Mouse (Mus musculus): Measurements from ENCODE around the gene Ccdc158.

The Ccdc158 gene

GRCm38 (mm10) chr5:92711666-92712290 lies 36.7 kb upstream of the Ccdc158 start:
- H3K9me3 ChIP-seq (ENCODE audit: low read length) = no peaks in the 10 kb centered on the region
- no peak for TF ChIP-seq CTCF (conservative IDR thresholded peaks at IDR 0.05; ENCODE audit: low read length)
- TF ChIP-seq POU5F1 (IDR thresholded peaks at IDR 0.05; ENCODE audit: borderline replicate concordance, low read length) = no peak
- no peak for TF ChIP-seq NANOG (IDR thresholded peaks at IDR 0.05; ENCODE audit: borderline replicate concordance, low read length)
- H3K4me1 ChIP-seq (replicated peaks; ENCODE audit: low read depth, low read length) = peaks cover 12% of the 10 kb centered on the region
- H3K4me3 ChIP-seq (replicated peaks; ENCODE audit: low read length) = no peak overlapping the region
- H3K36me3 ChIP-seq (ENCODE audit: insufficient read depth, low read length) = no peaks in the 10 kb centered on the region
- H3K27me3 ChIP-seq (ENCODE audit: insufficient read depth, low read length) = peaks cover 12% of the 10 kb centered on the region

DNA sequence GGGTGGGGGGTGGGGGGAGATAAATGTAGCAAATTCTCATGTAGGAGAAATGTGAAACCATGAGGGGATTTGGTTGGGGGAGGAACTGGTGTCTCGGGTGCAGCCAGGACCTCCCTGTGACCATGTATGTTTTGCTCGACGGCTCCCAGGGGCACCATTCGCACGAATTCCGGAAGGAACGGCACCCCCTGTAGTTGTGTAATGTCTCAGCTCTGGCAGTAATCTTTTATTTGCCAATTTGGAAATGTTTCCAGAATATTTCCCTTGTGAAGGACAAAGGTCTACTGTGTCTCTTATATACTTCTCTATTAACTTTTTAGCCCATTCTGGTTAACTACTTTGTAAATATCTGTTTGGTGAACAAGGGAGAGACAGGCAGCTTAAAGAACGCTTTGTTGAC lies 35.7 kb upstream of the Ccdc158 start:
- Histone ChIP-seq H3K27me3 (ENCODE audit: insufficient read depth, low read length) (peaks cover 5% of the 10 kb centered on the region; the same call in 1 of the 2 replicates), H3K4me3 (replicated peaks; ENCODE audit: low read length) (no peak overlapping the region), H3K4me1 (replicated peaks; ENCODE audit: low read depth, low read length) (peaks cover 12% of the 10 kb centered on the region), H3K36me3 (ENCODE audit: insufficient read depth, low read length) (no peaks in the 10 kb centered on the region), H3K9me3 (ENCODE audit: low read length) (no peaks in the 10 kb centered on the region)
- TF ChIP-seq NANOG (IDR thresholded peaks at IDR 0.05; ENCODE audit: borderline replicate concordance, low read length) (no peak), CTCF (conservative IDR thresholded peaks at IDR 0.05; ENCODE audit: low read length) (no peak), POU5F1 (IDR thresholded peaks at IDR 0.05; ENCODE audit: borderline replicate concordance, low read length) (no peak)

GRCm38 (mm10) chr5:92707921-92708491 lies 32.9 kb upstream of the Ccdc158 start:
- peaks cover 3% of the 10 kb centered on the region; the same call in 1 of the 2 replicates for H3K27me3 ChIP-seq (ENCODE audit: insufficient read depth, low read length)
- no peaks in the 10 kb centered on the region for H3K9me3 ChIP-seq (ENCODE audit: low read length)
- H3K4me1 ChIP-seq (replicated peaks; ENCODE audit: low read depth, low read length) = peaks cover 10% of the 10 kb centered on the region
- no peak for TF ChIP-seq POU5F1 (IDR thresholded peaks at IDR 0.05; ENCODE audit: borderline replicate concordance, low read length)
- TF ChIP-seq NANOG (IDR thresholded peaks at IDR 0.05; ENCODE audit: borderline replicate concordance, low read length) = no peak
- no peaks in the 10 kb centered on the region for H3K36me3 ChIP-seq (ENCODE audit: insufficient read depth, low read length)
- H3K4me3 ChIP-seq (replicated peaks; ENCODE audit: low read length) = no peak overlapping the region

- H3K9me3 ChIP-seq (ENCODE audit: low read length) = no peaks in the 10 kb centered on the region
- H3K4me1 ChIP-seq (replicated peaks; ENCODE audit: low read depth, low read length) = peaks cover 24% of the 10 kb centered on the region
- TF ChIP-seq CTCF (conservative IDR thresholded peaks at IDR 0.05; ENCODE audit: low read length) (no peak), POU5F1 (IDR thresholded peaks at IDR 0.05; ENCODE audit: borderline replicate concordance, low read length) (no peak), NANOG (IDR thresholded peaks at IDR 0.05; ENCODE audit: borderline replicate concordance, low read length) (no peak)
- H3K36me3 ChIP-seq (ENCODE audit: insufficient read depth, low read length) = no peaks in the 10 kb centered on the region
- H3K27me3 ChIP-seq (ENCODE audit: insufficient read depth, low read length) = peaks cover 8% of the 10 kb centered on the region
- H3K4me3 ChIP-seq (replicated peaks; ENCODE audit: low read length) = no peak overlapping the region
Measured at GRCm38 (mm10) chr5:92703671-92704070, 28.6 kb upstream of the Ccdc158 start.

GRCm38 (mm10) chr5:92701750-92702149 lies 26.7 kb upstream of the Ccdc158 start:
- Histone ChIP-seq H3K4me1 (replicated peaks; ENCODE audit: low read depth, low read length) (peaks cover 37% of the 10 kb centered on the region), H3K9me3 (ENCODE audit: low read length) (no peaks in the 10 kb centered on the region), H3K36me3 (ENCODE audit: insufficient read depth, low read length) (no peaks in the 10 kb centered on the region), H3K4me3 (replicated peaks; ENCODE audit: low read length) (no peak overlapping the region), H3K27me3 (ENCODE audit: insufficient read depth, low read length) (peaks cover 8% of the 10 kb centered on the region)
- TF ChIP-seq CTCF (conservative IDR thresholded peaks at IDR 0.05; ENCODE audit: low read length) = no peak
- no peak for TF ChIP-seq NANOG (IDR thresholded peaks at IDR 0.05; ENCODE audit: borderline replicate concordance, low read length)

DNA sequence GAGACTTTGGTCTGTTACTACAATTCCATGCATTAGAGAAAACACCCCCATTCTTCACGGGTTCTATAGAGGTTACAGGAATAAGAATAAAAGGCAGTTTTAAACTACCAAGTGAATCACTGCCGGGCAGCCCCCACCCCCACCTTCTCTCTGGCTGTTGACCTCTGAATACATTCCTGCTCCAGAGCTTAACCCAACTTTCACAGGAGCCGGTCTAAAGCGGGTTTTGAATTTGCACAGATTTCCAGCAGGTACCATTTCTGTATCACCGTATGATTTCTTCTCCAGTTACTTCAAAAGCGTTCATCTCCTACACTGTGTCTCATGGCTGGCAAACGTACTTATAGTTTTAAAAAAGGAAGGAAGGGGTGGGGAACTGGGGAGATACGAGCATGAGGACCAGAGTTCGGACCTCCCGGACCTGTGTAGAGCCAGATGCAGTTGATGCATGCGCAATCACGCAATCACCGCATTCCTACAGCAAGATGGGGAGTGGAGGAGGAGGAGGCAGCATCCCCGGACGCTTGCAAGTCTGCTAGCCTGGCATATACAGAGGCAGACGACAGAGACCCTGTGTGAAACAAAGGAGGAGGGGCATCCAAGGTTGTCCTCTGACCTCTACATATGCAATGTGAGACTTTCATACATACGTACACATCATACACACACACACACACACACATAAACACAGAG lies 23.9 kb upstream of the Ccdc158 start:
- H3K36me3 ChIP-seq (ENCODE audit: insufficient read depth, low read length) = no peaks in the 10 kb centered on the region
- no peaks in the 10 kb centered on the region for H3K9me3 ChIP-seq (ENCODE audit: low read length)
- TF ChIP-seq POU5F1 (IDR thresholded peaks at IDR 0.05; ENCODE audit: borderline replicate concordance, low read length) (no peak), NANOG (IDR thresholded peaks at IDR 0.05; ENCODE audit: borderline replicate concordance, low read length) (no peak), CTCF (conservative IDR thresholded peaks at IDR 0.05; ENCODE audit: low read length) (no peak)
- peaks cover 37% of the 10 kb centered on the region for H3K4me1 ChIP-seq (replicated peaks; ENCODE audit: low read depth, low read length)
- peaks cover 5% of the 10 kb centered on the region; the same call in 1 of the 2 replicates for H3K27me3 ChIP-seq (ENCODE audit: insufficient read depth, low read length)
- H3K4me3 ChIP-seq (replicated peaks; ENCODE audit: low read length) = peak overlapping the region; percentile 55

DNA sequence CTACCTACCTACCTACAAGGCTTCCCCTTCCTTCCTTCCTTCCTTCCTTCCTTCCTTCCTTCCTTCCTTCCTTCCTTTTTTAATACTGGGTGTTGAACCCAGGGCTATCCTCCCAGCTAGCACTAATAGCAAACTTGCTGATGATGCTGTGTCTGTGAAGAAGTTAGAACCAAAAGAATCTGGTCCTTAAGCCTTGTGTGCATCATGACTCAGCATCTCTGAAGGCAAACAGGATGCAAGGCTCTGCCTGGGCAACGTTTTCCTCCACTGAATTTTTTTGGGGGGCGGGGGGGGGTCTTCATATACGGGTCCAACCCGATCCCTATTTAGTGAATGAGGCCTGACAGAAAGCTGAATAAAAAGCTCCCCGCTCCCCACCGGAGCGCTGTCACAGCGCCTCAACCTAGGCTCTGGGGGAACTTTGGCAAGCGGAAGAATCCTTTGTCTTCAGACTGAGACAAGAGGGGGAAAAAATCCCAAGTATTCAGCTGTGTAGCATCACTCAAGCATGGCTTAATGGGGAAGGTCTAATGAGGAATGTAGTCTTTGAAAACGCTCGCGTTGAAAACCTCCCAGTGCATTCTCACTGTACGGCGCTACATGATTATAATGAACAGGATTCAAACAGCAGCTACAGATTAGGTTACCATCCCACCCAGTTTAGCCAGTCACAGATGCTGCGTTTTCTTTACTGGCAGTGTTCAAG lies 23.2 kb upstream of the Ccdc158 start:
- TF ChIP-seq POU5F1 (IDR thresholded peaks at IDR 0.05; ENCODE audit: borderline replicate concordance, low read length) (no peak), CTCF (conservative IDR thresholded peaks at IDR 0.05; ENCODE audit: low read length) (no peak), NANOG (IDR thresholded peaks at IDR 0.05; ENCODE audit: borderline replicate concordance, low read length) (no peak; the same call in 1 of the 2 replicates)
- peaks cover 5% of the 10 kb centered on the region; the same call in 1 of the 2 replicates for H3K27me3 ChIP-seq (ENCODE audit: insufficient read depth, low read length)
- no peaks in the 10 kb centered on the region for H3K36me3 ChIP-seq (ENCODE audit: insufficient read depth, low read length)
- peak overlapping the region; percentile 55 for H3K4me3 ChIP-seq (replicated peaks; ENCODE audit: low read length)
- peaks cover 33% of the 10 kb centered on the region for H3K4me1 ChIP-seq (replicated peaks; ENCODE audit: low read depth, low read length)
- no peaks in the 10 kb centered on the region for H3K9me3 ChIP-seq (ENCODE audit: low read length)

DNA sequence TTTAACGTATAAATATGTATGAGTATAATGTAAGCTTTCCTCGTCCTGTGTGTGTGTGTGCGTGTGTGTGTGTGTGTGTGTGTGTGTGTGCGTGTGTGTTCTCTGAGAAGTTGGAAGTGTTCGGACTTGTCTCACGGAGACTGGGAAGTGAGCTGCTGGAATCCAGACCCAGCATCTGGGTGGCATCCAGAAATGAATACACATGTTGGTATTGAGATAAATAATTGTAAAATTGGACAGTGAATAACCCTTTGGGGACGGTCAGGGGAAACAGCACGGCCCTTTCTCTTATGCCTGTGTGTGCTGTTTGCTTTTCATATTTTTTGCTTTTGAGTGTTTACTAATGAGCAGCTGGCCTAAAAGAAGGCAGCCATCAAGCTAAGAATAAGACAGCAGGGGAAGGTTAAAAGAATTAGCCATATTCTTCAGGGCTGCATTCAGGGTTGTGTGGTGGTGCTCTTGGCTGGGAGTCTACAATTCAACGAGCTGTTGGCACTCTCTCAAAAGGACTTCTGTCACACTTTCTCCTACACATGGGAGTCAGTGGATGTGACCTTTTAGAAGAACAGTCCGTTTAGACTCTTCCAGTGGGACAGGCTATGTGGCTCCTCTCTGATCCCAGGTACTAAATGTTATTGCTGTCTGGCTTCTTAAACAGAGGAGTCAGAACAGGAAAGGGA lies 19.4 kb upstream of the Ccdc158 start:
- TF ChIP-seq NANOG (IDR thresholded peaks at IDR 0.05; ENCODE audit: borderline replicate concordance, low read length) (no peak), POU5F1 (IDR thresholded peaks at IDR 0.05; ENCODE audit: borderline replicate concordance, low read length) (no peak), CTCF (conservative IDR thresholded peaks at IDR 0.05; ENCODE audit: low read length) (no peak)
- Histone ChIP-seq H3K4me3 (replicated peaks; ENCODE audit: low read length) (no peak overlapping the region), H3K36me3 (ENCODE audit: insufficient read depth, low read length) (no peaks in the 10 kb centered on the region), H3K27me3 (ENCODE audit: insufficient read depth, low read length) (0 out of 2 replicates have a peak, but pooled peaks cover 5% of the 10 kb centered on the region), H3K9me3 (ENCODE audit: low read length) (no peaks in the 10 kb centered on the region), H3K4me1 (replicated peaks; ENCODE audit: low read depth, low read length) (peaks cover 27% of the 10 kb centered on the region)
